Mouse (Mus musculus): ENCODE results near the gene Jmjd4. TPM values are rescaled to one million over a fixed set of nuclear protein-coding genes. Genes with fewer than 3 reads are reported as not detected.

Gene Jmjd4
- total and polyA plus RNA-seq, 3 experiments, result 9.6 to 15.7 (median 10.2) TPM

- peak overlapping the region; percentile 44 for H3K27ac ChIP-seq (ENCODE audit: insufficient read depth, low read depth)
- H3K4me2 ChIP-seq (ENCODE audit: insufficient read depth, low read depth, poor library complexity, severe bottlenecking), result peak overlapping the region; percentile 95
- no peak for TF ChIP-seq JUND (conservative IDR thresholded peaks at IDR 0.05; ENCODE audit: low read depth, low read length)
- TF ChIP-seq SIN3A (IDR thresholded peaks at IDR 0.05; ENCODE audit: low read length), result no peak; the same call in 1 of the 2 replicates
- peak; percentile 15; the same call in 1 of the 2 replicates for TF ChIP-seq ZMIZ1 (IDR thresholded peaks at IDR 0.05; ENCODE audit: low read depth, low read length)
- TF ChIP-seq MXI1 (IDR thresholded peaks at IDR 0.05; ENCODE audit: low read depth, low read length), result peak; percentile 66; the same call in 1 of the 2 replicates
- TF ChIP-seq KAT2A (IDR thresholded peaks at IDR 0.05; ENCODE audit: insufficient replicate concordance, low read length), result no peak
- TF ChIP-seq MEF2A (IDR thresholded peaks at IDR 0.05; ENCODE audit: borderline replicate concordance, low read depth, low read length), result 0 out of 2 replicates have a peak, but pooled peaks have one; percentile 6
- TF ChIP-seq RCOR1 (conservative IDR thresholded peaks at IDR 0.05; ENCODE audit: low read depth, low read length), result no peak
- peak; percentile 60; the same call in 1 of the 2 replicates for TF ChIP-seq CHD1 (IDR thresholded peaks at IDR 0.05; ENCODE audit: low read depth, low read length)
- TF ChIP-seq ZNF384 (IDR thresholded peaks at IDR 0.05; ENCODE audit: low read depth, low read length), result peak; percentile 72
- TF ChIP-seq MAX (IDR thresholded peaks at IDR 0.05; ENCODE audit: low read length), result 0 out of 2 replicates have a peak, but pooled peaks have one; percentile 23
- in situ Hi-C loops (cut with MboI; ENCODE audit: low pct_ligation_motif_present, low pct_unique_long_range_greater_than_20kb, low sequenced_read_pairs) (no loop called here), dilution Hi-C loops (cut with MboI; ENCODE audit: extremely low pct_ligation_motif_present, extremely low pct_unique_long_range_greater_than_20kb, low sequenced_read_pairs) (no loop called here)
- H3K27me3 ChIP-seq (replicated peaks), result peaks cover 4% of the 10 kb centered on the region
- peak; percentile 29 for DNase-seq (ENCODE audit: extremely low read depth)
- H3K9ac ChIP-seq (ENCODE audit: insufficient read depth, low read depth), result peak overlapping the region; percentile 89
- H3K4me1 ChIP-seq (ENCODE audit: control insufficient read depth in 1 of 2, insufficient read depth in 2 of 2), result peaks cover 3 to 16% of the 10 kb centered on the region in 2 experiments; a peak in 3 of 4 replicates
- H3K9me3 ChIP-seq (replicated peaks; ENCODE audit: low read length), result no peaks in the 10 kb centered on the region
- peak overlapping the region; percentile 83 to 97 (median 83) for H3K4me3 ChIP-seq (replicated peaks in 1 of 3; ENCODE audit: low read depth in 2 of 3, low read length in 2 of 3, poor library complexity in 1 of 3)
- H3K36me3 ChIP-seq (replicated peaks in 1 of 2; ENCODE audit: control insufficient read depth in 1 of 2, insufficient read depth in 1 of 2, low read length in 1 of 2), result peaks cover 0 to 9% of the 10 kb centered on the region in 2 experiments
- H3K79me2 ChIP-seq (replicated peaks; ENCODE audit: control insufficient read depth, extremely low read depth, insufficient read depth, poor library complexity, severe bottlenecking), result peaks cover 8% of the 10 kb centered on the region; the same call in 1 of the 2 replicates
These were observed 21.8 kb downstream of the Jmjd4 start for GRCm38 (mm10) chr11:59471413-59472325.

GRCm38 (mm10) chr11:59472326-59472677 is 22.5 kb downstream of the Jmjd4 start, which contains the start of gene Zfp867:
Gene Zfp867 (minus strand): TSS chr11:59472474.
- Histone ChIP-seq H3K4me1 (ENCODE audit: control insufficient read depth in 1 of 2, insufficient read depth in 2 of 2) (peaks cover 3 to 16% of the 10 kb centered on the region in 2 experiments; a peak in 3 of 4 replicates), H3K27me3 (replicated peaks) (peaks cover 7% of the 10 kb centered on the region), H3K27ac (ENCODE audit: insufficient read depth, low read depth) (peak within 1 kb of the TSS; percentile 44), H3K9me3 (replicated peaks; ENCODE audit: low read length) (no peaks in the 10 kb centered on the region), H3K4me3 (replicated peaks in 1 of 3; ENCODE audit: low read depth in 2 of 3, low read length in 2 of 3, poor library complexity in 1 of 3) (peak within 1 kb of the TSS; percentile 83 to 97 (median 83)), H3K4me2 (ENCODE audit: insufficient read depth, low read depth, poor library complexity, severe bottlenecking) (peak within 1 kb of the TSS; percentile 95), H3K79me2 (replicated peaks; ENCODE audit: control insufficient read depth, extremely low read depth, insufficient read depth, poor library complexity, severe bottlenecking) (peaks cover 8% of the 10 kb centered on the region; the same call in 1 of the 2 replicates), H3K36me3 (replicated peaks in 1 of 2; ENCODE audit: control insufficient read depth in 1 of 2, insufficient read depth in 1 of 2, low read length in 1 of 2) (peaks cover 0 to 8% of the 10 kb centered on the region in 2 experiments), H3K9ac (ENCODE audit: insufficient read depth, low read depth) (peak within 1 kb of the TSS; percentile 89)
- in situ Hi-C loops (cut with MboI; ENCODE audit: low pct_ligation_motif_present, low pct_unique_long_range_greater_than_20kb, low sequenced_read_pairs) (no loop called here), dilution Hi-C loops (cut with MboI; ENCODE audit: extremely low pct_ligation_motif_present, extremely low pct_unique_long_range_greater_than_20kb, low sequenced_read_pairs) (no loop called here)
- DNase-seq (ENCODE audit: extremely low read depth), result peak; percentile 98
- TF ChIP-seq TBP (conservative IDR thresholded peaks at IDR 0.05; ENCODE audit: low read depth, low read length) (peak; percentile 94), UBTF (IDR thresholded peaks at IDR 0.05; ENCODE audit: low read depth, low read length) (no peak), POLR2A (IDR thresholded peaks at IDR 0.05; ENCODE audit: low read depth, low read length) (peak; percentile 96), ZMIZ1 (IDR thresholded peaks at IDR 0.05; ENCODE audit: low read depth, low read length) (peak; percentile 78), NELFE (IDR thresholded peaks at IDR 0.05; ENCODE audit: low read depth, low read length) (peak; percentile 97), MEF2A (IDR thresholded peaks at IDR 0.05; ENCODE audit: borderline replicate concordance, low read depth, low read length) (no peak), CHD2 (IDR thresholded peaks at IDR 0.05; ENCODE audit: low read length) (peak; percentile 98), JUND (conservative IDR thresholded peaks at IDR 0.05; ENCODE audit: low read depth, low read length) (no peak), ZNF384 (IDR thresholded peaks at IDR 0.05; ENCODE audit: low read depth, low read length) (no peak), ZKSCAN1 (IDR thresholded peaks at IDR 0.05; ENCODE audit: borderline replicate concordance, low read depth, low read length) (no peak), HCFC1 (IDR thresholded peaks at IDR 0.05; ENCODE audit: low read depth, low read length) (peak; percentile 56), ELF1 (IDR thresholded peaks at IDR 0.05; ENCODE audit: low read depth, low read length) (peak; percentile 30; the same call in 1 of the 2 replicates), SIN3A (IDR thresholded peaks at IDR 0.05; ENCODE audit: low read length) (peak; percentile 64; the same call in 1 of the 2 replicates), MXI1 (IDR thresholded peaks at IDR 0.05; ENCODE audit: low read depth, low read length) (peak; percentile 32; the same call in 1 of the 2 replicates), POLR2AphosphoS2 (IDR thresholded peaks at IDR 0.05; ENCODE audit: low read depth, low read length) (peak; percentile 74; the same call in 1 of the 2 replicates), TCF12 (IDR thresholded peaks at IDR 0.05; ENCODE audit: low read depth, low read length) (peak; percentile 76), PAX5 (IDR thresholded peaks at IDR 0.05; ENCODE audit: low read length) (no peak), MAFK (IDR thresholded peaks at IDR 0.05; ENCODE audit: insufficient replicate concordance, low read length) (no peak)

Data from CH12.LX (cell line).